Mouse (Mus musculus) olfactory bulb, adult 2 months (tissue): Measurements from ENCODE around the gene Agpat3.

Experiments
- CTCF ChIP-seq: fragments of 200-500 bp; IDR thresholded peaks from 2 replicates; pipeline ENCODE4 v1.5.1; 2012; ENCODE audit warnings: low read depth, mild to moderate bottlenecking, low read length, moderate library complexity; ENCODE audit not compliant: insufficient read depth
- POLR2A ChIP-seq: fragments of 200-500 bp; IDR thresholded peaks from 2 replicates; pipeline ENCODE4 v1.6.1; 2012; ENCODE audit warnings: mild to moderate bottlenecking, low read depth, low read length, moderate library complexity; ENCODE audit not compliant: insufficient read depth

- no peak for TF ChIP-seq CTCF
- no peak for TF ChIP-seq POLR2A
Measured at GRCm38 (mm10) chr10:78228560-78228928, 123.7 kb downstream of the Agpat3 start.
